Mouse (Mus musculus) megakaryocyte, embryonic 14.5 days (primary cell): ENCODE data around the gene Il1a.

Source experiments
- FLI1 ChIP-seq: IDR thresholded peaks from 2 replicates; pipeline ENCODE4 v1.6.1; 2012; ENCODE audit warnings: low read length, inconsistent platforms, mixed read lengths
- GATA1 ChIP-seq: IDR thresholded peaks from 3 replicates; pipeline ENCODE4 v1.6.1; 2012; ENCODE audit warnings: mixed read lengths, low read length, inconsistent platforms, borderline replicate concordance

- TF ChIP-seq GATA1: no peak
- no peak for TF ChIP-seq FLI1
Measured at GRCm38 (mm10) chr2:129252836-129253630, 56.7 kb downstream of the Il1a start.
